Mouse (Mus musculus) cerebellum, adult 9-11 months (tissue): ENCODE data around the gene Parp6.

Experiments used
- DNase-seq: peaks from one replicate; pipeline ENCODE4 v3.0.0; 2022

Parp6 gene

DNA sequence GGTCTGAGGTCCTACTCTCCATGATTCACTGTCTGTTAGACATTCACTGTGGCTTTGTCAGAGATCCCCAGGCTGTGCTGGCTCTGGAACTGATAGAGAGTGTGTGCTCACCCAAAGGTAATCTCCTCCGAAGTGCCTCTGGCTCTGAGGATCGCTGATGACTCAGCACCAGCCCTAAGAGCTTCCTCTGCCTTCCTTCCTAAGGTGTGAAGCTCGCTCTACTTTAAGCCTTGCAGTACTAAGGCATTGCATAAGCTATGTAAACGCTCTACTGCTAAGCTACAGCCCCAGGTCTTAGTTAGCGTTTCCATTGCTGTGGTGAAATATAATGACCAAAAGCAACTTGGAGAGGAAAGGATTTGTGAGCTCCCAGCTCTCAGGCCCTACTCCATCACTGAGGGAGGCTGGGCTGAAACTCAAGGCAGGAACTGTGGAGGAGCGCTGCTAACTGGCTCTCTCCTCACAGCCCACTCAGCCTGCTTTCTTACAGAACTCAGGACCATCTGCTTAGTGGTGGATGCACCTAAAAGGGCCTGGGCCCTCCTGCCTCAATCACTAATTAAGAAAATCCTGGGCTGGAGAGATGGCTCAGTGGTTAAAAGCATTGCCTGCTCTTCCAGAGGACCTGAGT, 70.4 kb downstream of the Parp6 start:
- DNase-seq: no peak

DNA sequence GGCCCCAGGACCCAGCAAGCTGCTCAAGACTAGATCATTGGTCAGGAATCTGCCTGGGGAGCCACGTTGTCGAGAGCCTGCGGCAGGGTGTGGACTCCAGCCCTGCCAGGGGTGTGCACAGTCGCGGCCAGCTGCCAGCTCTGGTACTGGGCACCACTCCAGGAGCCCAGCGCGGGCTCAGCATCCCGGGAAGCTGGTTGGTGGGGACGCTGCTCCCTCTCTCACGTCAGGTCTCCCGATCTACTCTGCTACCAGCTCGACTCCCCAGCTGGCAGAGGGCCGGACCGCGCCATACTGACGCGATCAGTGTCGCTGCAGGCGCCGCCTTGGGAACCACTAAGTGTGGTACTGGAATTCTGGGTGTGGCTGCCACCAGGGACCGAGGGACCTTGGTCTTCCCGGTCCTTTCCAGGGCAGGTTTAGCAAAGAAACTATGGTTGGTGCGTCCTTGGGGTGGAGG, 74.6 kb downstream of the Parp6 start:
- peak; percentile 72 for DNase-seq

DNA sequence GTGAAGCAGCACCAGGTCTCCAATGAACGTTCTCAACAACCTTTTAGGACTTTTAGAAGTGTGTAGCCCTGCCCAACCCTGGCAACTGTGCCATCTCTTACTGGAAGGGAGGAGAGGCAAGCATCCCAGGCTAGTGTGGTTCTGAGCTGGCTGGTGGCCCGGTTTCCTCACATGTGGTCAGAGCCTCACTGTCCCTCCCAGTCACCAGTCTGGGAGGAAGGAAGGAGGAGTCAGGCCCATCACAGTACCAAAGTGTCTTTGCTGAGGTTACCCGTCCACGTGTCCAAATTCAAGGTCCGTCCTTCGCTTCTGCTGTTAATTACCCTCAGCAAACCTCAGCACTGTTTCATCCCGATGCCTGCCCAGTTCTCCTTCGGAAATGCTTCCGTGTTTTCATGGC, 75.1 kb downstream of the Parp6 start:
- peak; percentile 69 for DNase-seq

DNA sequence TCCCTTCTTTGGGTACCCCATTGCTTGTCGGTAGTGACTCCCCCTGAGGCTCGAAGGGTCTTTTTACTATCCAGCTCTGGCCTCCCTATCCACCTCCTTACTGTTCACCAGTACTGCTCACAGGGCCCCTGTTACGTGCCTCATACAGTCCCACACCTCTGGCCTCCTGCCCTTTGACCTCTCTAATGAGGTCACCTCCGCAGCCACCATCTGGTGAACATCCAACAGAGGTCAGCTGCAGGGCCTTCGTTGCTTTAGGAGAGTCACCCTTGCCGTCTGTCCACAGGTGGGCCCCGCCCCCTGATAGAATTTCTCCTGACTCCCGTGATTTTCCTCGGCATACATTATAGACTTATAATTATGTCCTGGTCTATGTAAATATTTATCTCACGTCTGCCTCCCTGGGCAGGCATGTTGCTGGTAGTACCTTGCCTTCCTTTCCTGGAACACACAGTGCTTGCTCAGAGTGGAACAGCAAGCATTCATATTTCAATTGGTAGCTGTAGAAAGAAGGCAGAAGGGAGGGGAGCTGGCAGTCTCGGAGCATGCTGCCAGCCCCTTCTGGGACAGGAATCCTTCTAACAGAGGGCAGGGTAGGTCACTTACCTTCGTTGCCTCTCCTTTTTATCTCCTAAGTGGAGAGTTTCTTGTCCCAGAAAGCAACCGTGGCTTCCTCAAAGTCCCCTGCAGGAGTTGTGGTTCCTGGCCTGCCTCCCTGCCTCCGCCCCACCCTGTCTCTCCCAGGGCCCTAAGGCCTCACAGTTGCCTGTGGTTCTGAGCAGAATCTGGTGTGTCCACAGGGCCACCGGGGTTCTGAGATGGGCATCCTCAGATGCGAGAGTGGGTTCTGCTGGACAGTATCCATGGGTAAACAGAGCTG, 77.7 kb downstream of the Parp6 start:
- DNase-seq: no peak

DNA sequence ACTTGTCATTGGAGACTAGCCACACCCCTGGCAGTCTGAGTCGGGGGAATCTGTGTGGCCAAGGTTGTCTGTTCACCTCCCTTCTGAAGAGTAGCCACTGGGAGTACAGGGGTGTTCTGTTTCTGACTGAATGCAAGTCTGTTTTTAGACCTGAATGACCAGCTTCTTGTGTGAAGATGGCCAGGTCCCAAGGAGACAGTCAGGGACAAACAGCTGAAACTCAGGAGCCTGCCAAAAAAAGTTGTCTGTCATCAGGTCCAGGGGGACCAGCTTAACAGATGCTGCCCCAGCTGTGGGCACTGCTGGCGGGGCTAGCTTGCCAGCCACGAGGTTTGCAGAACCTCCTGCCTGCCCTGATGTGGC, 78.3 kb downstream of the Parp6 start:
- no peak for DNase-seq

DNA sequence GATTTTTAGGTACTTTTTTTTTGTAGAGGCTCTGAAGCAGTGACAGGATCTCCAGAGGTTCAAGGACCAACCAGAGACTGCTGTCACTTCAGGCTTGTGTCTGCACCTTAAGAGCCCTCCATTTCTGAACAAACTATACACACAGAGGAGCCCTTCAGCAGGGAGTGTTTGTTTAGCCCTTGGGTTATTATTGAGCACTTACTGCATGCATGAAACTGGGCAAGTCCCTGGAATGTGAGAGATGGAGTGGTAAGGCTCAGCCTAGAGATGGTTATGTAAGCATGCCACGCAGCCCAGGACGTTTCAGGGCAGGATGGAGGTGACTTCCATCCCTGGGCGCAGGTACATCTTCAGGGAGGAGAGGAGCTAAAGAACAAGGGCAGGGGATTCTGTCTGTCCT, 79.3 kb downstream of the Parp6 start:
- DNase-seq: no peak
